Mouse (Mus musculus): Measurements from ENCODE around the gene Slc9b2. TPM values are rescaled to one million over a fixed set of nuclear protein-coding genes. Genes with fewer than 3 reads are reported as not detected.

The Slc9b2 gene
- polyA plus RNA-seq, 1 experiment from 2014 or later: 1.8 TPM

DNA sequence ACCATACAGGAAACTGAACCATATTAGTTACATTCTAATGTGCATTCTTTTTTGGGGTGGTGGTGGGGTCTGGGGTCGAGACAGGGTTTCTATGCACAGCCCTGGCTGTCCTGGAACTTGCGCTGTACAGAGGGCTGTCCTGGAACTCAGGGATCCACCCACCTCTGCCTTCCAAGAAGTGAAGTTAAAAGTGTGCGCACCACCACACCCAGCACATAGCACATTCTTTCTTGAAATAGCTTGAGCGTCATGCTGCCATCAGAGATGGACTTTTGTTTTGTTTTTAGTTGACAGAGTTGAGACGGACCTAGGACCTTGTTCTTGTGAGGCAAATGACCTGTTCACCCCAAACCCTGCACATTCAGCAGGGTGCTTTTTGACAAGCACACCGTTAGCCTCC is 19.7 kb downstream of the Slc9b2 start:
- H3K27me3 ChIP-seq (ENCODE audit: control insufficient read depth, insufficient read depth, low read length): no peaks in the 10 kb centered on the region
- H3K36me3 ChIP-seq (replicated peaks; ENCODE audit: control insufficient read depth, insufficient read depth): no peaks in the 10 kb centered on the region
- no peak overlapping the region for H3K27ac ChIP-seq
- no peaks in the 10 kb centered on the region for H3K9me3 ChIP-seq (ENCODE audit: control insufficient read depth, low read length)
- DNase-seq (ENCODE audit: low spot score): no peak
- no peak overlapping the region for H3K4me3 ChIP-seq (replicated peaks; ENCODE audit: low read length)
- 76% methylated on average over 6 of the region's 6 CpGs for WGBS
- H3K4me2 ChIP-seq (replicated peaks): no peak overlapping the region
- 0 out of 2 replicates have a peak, but pooled peaks cover 2% of the 10 kb centered on the region for H3K4me1 ChIP-seq (replicated peaks; ENCODE audit: control insufficient read depth, insufficient read depth, low read length)
- no peak for ATAC-seq (ENCODE audit: low FRiP score)
- H3K9ac ChIP-seq: no peak overlapping the region

DNA sequence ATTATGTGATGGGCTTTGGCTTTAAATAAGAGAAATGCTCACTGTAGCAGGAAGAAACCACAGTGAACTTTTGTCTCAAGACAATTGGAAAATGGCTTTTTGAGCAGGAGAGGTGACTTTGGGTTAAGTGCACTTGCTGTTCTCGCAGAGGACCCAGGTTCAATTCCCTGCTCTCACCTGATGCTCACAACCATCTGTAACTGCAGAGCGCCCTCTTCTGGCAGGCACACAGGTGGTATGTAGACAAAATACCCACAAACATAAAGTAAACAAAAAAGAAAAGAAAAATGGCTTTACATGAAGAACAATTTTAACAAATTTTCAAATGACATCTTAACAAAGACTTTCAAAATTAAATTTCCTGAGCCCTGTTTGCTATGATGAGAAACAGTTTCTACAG is 20.1 kb downstream of the Slc9b2 start:
- DNase-seq (ENCODE audit: low spot score) (no peak), ATAC-seq (ENCODE audit: low FRiP score) (no peak)
- Histone ChIP-seq H3K9ac (no peak overlapping the region), H3K27me3 (ENCODE audit: control insufficient read depth, insufficient read depth, low read length) (no peaks in the 10 kb centered on the region), H3K9me3 (ENCODE audit: control insufficient read depth, low read length) (no peaks in the 10 kb centered on the region), H3K4me3 (replicated peaks; ENCODE audit: low read length) (no peak overlapping the region), H3K36me3 (replicated peaks; ENCODE audit: control insufficient read depth, insufficient read depth) (no peaks in the 10 kb centered on the region), H3K4me1 (replicated peaks; ENCODE audit: control insufficient read depth, insufficient read depth, low read length) (0 out of 2 replicates have a peak, but pooled peaks cover 2% of the 10 kb centered on the region), H3K27ac (no peak overlapping the region), H3K4me2 (replicated peaks) (no peak overlapping the region)
- 42% methylated on average over 2 of the region's 2 CpGs for WGBS

DNA sequence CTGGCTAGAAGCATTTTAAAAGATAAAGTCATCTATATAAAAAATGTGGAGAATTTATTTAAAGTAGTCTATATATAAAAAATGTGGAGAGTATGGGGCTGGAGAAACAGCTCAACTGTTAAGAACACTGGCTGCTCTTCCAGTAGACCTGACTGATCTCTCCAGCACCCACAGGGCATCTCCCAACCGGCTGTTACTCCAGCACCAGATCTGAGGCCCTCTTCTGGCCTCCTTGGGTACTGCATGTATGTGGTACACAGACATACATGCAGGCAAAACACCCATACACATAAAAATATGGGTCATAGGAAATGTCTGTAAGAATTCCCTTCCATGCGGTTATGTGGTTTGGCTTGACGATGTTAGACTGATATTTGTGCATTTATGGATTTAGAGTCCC is 21.1 kb downstream of the Slc9b2 start:
- DNase-seq (ENCODE audit: low spot score): peak; percentile 41
- no peak for ATAC-seq (ENCODE audit: low FRiP score)
- H3K4me1 ChIP-seq (replicated peaks; ENCODE audit: control insufficient read depth, insufficient read depth, low read length): 0 out of 2 replicates have a peak, but pooled peaks cover 2% of the 10 kb centered on the region
- no peaks in the 10 kb centered on the region for H3K27me3 ChIP-seq (ENCODE audit: control insufficient read depth, insufficient read depth, low read length)
- no peak overlapping the region for H3K27ac ChIP-seq
- H3K4me3 ChIP-seq (replicated peaks; ENCODE audit: low read length): no peak overlapping the region
- no peak overlapping the region for H3K4me2 ChIP-seq (replicated peaks)
- H3K36me3 ChIP-seq (replicated peaks; ENCODE audit: control insufficient read depth, insufficient read depth): no peaks in the 10 kb centered on the region
- H3K9me3 ChIP-seq (ENCODE audit: control insufficient read depth, low read length): no peaks in the 10 kb centered on the region
- no peak overlapping the region for H3K9ac ChIP-seq
- WGBS: 47% methylated on average over 3 of the region's 3 CpGs

DNA sequence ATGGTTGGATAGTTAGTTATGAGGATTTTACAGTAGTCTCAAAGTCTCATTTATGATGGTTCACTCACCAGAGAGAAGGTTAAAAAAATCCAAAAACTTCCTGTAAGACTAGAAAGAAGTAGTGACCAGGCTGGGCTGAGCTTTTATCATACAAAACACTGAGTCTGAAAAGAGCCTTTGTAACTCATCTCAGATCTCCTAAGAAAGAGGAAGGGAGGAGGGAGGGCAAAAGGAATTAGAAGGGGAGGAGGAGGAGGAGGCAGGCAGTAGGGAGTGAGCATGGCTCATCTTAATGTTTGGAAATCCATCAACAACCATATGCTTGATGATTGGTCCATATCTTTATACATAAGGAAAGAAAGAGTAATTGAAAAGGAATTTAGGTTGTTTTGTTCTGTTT is 25.2 kb downstream of the Slc9b2 start:
- H3K4me3 ChIP-seq (replicated peaks; ENCODE audit: low read length): no peak overlapping the region
- no peak overlapping the region for H3K9ac ChIP-seq
- H3K36me3 ChIP-seq (replicated peaks; ENCODE audit: control insufficient read depth, insufficient read depth): no peaks in the 10 kb centered on the region
- H3K4me2 ChIP-seq (replicated peaks): no peak overlapping the region
- no peaks in the 10 kb centered on the region for H3K27me3 ChIP-seq (ENCODE audit: control insufficient read depth, insufficient read depth, low read length)
- no peak for DNase-seq (ENCODE audit: low spot score)
- H3K27ac ChIP-seq: no peak overlapping the region
- no peaks in the 10 kb centered on the region for H3K4me1 ChIP-seq (replicated peaks; ENCODE audit: control insufficient read depth, insufficient read depth, low read length)
- no peak for ATAC-seq (ENCODE audit: low FRiP score)
- no peaks in the 10 kb centered on the region for H3K9me3 ChIP-seq (ENCODE audit: control insufficient read depth, low read length)

DNA sequence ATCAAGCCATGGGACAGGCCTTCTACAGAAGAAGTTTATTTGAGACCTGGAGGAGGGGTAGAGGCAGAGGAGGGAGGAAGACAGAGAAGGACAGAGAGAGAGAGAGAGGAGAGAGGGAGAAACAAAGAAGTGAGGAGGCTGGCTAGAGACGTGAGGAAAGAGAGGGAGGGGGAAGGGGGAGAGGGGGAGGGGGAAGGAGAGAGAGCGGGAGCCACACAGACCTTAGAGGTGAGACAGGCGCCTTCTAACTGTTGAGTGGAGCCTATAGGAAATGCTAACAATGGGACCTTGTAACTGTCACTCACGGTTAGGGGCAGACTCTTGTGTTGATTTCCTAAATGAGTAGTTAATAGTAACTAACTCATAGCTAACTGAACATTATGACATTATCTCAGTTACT is 26.3 kb downstream of the Slc9b2 start:
- H3K4me1 ChIP-seq (replicated peaks; ENCODE audit: control insufficient read depth, insufficient read depth, low read length): no peaks in the 10 kb centered on the region
- ATAC-seq (ENCODE audit: low FRiP score): no peak
- no peak for DNase-seq (ENCODE audit: low spot score)
- H3K27me3 ChIP-seq (ENCODE audit: control insufficient read depth, insufficient read depth, low read length): no peaks in the 10 kb centered on the region
- 35% methylated on average over 4 of the region's 4 CpGs for WGBS
- H3K4me3 ChIP-seq (replicated peaks; ENCODE audit: low read length): no peak overlapping the region
- H3K9ac ChIP-seq: no peak overlapping the region
- no peaks in the 10 kb centered on the region for H3K36me3 ChIP-seq (replicated peaks; ENCODE audit: control insufficient read depth, insufficient read depth)
- H3K9me3 ChIP-seq (ENCODE audit: control insufficient read depth, low read length): no peaks in the 10 kb centered on the region
- no peak overlapping the region for H3K27ac ChIP-seq
- no peak overlapping the region for H3K4me2 ChIP-seq (replicated peaks)

DNA sequence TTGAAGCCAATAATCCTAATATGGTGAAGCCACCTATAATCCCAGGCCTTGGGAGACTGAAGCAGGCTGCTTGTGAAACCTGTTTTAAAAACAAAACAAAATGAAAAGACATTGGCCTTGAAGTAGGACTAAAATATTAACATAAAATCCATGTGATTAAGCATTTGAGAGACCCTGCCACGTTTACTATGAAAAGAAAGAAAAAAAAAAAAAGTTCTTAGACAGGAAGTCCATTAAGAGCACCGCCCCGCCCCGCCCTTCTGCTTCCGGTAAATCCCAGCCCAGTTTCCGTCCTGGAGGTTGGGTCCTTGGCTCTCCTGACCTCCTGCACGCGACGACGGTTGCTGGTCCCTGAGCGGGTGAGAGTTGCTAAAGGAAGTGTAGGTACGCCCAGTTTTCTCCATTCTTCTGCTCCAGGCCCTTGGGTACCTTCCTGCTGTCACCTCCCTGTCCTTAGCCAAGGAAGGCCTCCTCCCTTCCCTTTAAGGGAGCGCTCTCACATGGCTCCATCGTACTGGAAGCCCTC is 40.3 kb downstream of the Slc9b2 start, which contains the start of gene Slc9b1:
Gene Slc9b1, plus strand, starts transcription at position 291 of the 526 bp plus-strand sequence.
- Histone ChIP-seq H3K36me3 (replicated peaks; ENCODE audit: control insufficient read depth, insufficient read depth) (no peaks in the 10 kb centered on the region), H3K9me3 (ENCODE audit: control insufficient read depth, low read length) (no peaks in the 10 kb centered on the region), H3K27ac (no peak within 1 kb of the TSS), H3K4me1 (replicated peaks; ENCODE audit: control insufficient read depth, insufficient read depth, low read length) (no peaks in the 10 kb centered on the region), H3K27me3 (ENCODE audit: control insufficient read depth, insufficient read depth, low read length) (no peaks in the 10 kb centered on the region), H3K9ac (no peak within 1 kb of the TSS), H3K4me3 (replicated peaks; ENCODE audit: low read length) (no peak within 1 kb of the TSS), H3K4me2 (replicated peaks) (no peak within 1 kb of the TSS)
- ATAC-seq (ENCODE audit: low FRiP score) (no peak), DNase-seq (ENCODE audit: low spot score) (no peak)
- 85% methylated on average over 14 of the region's 14 CpGs for WGBS

DNA sequence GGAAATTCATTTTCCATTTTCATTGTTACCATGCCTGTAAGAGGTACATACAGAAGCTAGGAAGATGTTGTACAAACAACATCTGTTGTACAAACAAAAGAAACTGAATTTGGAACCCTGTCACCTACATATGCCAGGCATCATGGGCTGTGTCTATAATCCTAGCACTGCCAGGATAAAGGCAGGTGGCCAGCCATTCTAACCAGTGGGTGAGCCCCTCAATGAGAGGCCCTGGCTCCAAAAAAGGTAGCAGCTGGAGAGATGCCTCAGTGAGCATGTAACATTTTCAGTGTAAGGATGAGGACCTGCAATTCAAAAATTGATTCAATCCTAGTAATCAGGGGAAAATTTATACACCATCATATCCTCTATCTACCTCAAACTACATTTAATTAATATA is 41.5 kb downstream of the Slc9b2 start:
- H3K9me3 ChIP-seq (ENCODE audit: control insufficient read depth, low read length): no peaks in the 10 kb centered on the region
- no peak overlapping the region for H3K9ac ChIP-seq
- no peak overlapping the region for H3K4me2 ChIP-seq (replicated peaks)
- H3K36me3 ChIP-seq (replicated peaks; ENCODE audit: control insufficient read depth, insufficient read depth): no peaks in the 10 kb centered on the region
- DNase-seq (ENCODE audit: low spot score): no peak
- H3K27ac ChIP-seq: no peak overlapping the region
- no peak for ATAC-seq (ENCODE audit: low FRiP score)
- no peak overlapping the region for H3K4me3 ChIP-seq (replicated peaks; ENCODE audit: low read length)
- H3K27me3 ChIP-seq (ENCODE audit: control insufficient read depth, insufficient read depth, low read length): no peaks in the 10 kb centered on the region
- H3K4me1 ChIP-seq (replicated peaks; ENCODE audit: control insufficient read depth, insufficient read depth, low read length): no peaks in the 10 kb centered on the region

DNA sequence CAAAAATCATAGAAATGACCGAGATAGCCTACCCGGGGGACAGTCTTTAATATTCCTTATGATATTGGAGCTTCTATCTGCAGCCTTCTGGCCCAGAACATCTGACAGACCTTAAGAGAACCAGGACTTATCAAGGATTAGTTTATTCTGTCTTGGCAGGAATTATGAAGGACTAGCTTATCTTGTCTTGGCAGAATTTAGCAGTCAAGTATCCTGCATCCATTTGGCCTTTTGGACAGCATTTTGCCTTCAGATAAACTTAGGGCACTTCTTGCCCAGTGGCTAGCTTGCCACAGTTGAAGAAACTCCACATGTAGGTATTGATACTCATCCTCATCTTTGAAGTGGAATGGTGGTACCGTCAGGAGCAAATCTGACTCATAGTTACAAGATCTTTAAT is 44.4 kb downstream of the Slc9b2 start:
- H3K4me3 ChIP-seq (replicated peaks; ENCODE audit: low read length): no peak overlapping the region
- no peak overlapping the region for H3K4me2 ChIP-seq (replicated peaks)
- H3K36me3 ChIP-seq (replicated peaks; ENCODE audit: control insufficient read depth, insufficient read depth): no peaks in the 10 kb centered on the region
- 95% methylated on average over 3 of the region's 3 CpGs for WGBS
- H3K27me3 ChIP-seq (ENCODE audit: control insufficient read depth, insufficient read depth, low read length): no peaks in the 10 kb centered on the region
- no peaks in the 10 kb centered on the region for H3K9me3 ChIP-seq (ENCODE audit: control insufficient read depth, low read length)
- no peak for DNase-seq (ENCODE audit: low spot score)
- no peak overlapping the region for H3K9ac ChIP-seq
- H3K4me1 ChIP-seq (replicated peaks; ENCODE audit: control insufficient read depth, insufficient read depth, low read length): no peaks in the 10 kb centered on the region
- no peak overlapping the region for H3K27ac ChIP-seq
- ATAC-seq (ENCODE audit: low FRiP score): no peak

DNA sequence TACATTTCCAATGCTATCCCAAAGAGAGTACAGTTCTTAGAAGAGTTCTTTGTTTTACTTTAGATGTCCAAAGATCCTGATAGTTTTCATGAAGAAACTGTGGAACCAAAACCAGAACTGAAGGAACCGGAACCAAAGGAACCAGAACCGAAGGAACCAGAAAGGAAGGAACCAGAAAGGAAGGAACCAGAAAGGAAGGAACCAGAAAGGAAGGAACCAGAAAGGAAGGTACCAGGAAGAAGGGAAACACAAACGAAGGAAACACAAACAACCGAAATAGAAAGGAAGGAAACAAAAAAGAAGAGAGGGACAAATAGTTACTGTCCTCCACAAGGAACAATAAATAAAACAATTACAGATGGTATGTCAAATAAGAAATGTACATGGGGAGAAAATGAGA is 49.9 kb downstream of the Slc9b2 start:
- DNase-seq (ENCODE audit: low spot score) (no peak), ATAC-seq (ENCODE audit: low FRiP score) (no peak)
- WGBS: 87% methylated on average over 4 of the region's 4 CpGs
- H3K36me3 ChIP-seq (replicated peaks; ENCODE audit: control insufficient read depth, insufficient read depth): no peaks in the 10 kb centered on the region
- H3K27ac ChIP-seq: no peak overlapping the region
- H3K9ac ChIP-seq: no peak overlapping the region
- no peak overlapping the region for H3K4me2 ChIP-seq (replicated peaks)
- H3K9me3 ChIP-seq (ENCODE audit: control insufficient read depth, low read length): no peaks in the 10 kb centered on the region
- no peaks in the 10 kb centered on the region for H3K4me1 ChIP-seq (replicated peaks; ENCODE audit: control insufficient read depth, insufficient read depth, low read length)
- H3K4me3 ChIP-seq (replicated peaks; ENCODE audit: low read length): no peak overlapping the region
- no peaks in the 10 kb centered on the region for H3K27me3 ChIP-seq (ENCODE audit: control insufficient read depth, insufficient read depth, low read length)

DNA sequence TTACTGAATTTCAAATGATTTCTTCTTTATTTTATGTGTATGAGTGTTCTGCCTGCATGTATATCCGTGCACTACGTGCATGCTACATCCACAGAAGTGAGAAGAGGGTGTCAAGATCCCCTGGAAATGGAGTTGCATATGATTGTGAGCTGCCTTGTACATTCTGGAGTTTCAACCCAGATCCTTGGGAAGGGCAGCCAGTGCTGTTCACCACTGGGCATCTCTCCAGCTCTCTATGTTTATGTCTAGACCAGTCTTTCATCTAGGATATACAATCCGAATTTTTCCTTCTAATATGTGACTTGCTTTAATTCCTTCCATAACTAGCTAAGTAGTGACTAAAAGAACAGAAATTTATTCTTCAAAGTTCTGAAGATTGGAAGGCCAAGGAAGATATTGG is 68.3 kb downstream of the Slc9b2 start:
- WGBS: 83% methylated on average over 3 of the region's 3 CpGs
- Histone ChIP-seq H3K36me3 (replicated peaks; ENCODE audit: control insufficient read depth, insufficient read depth) (no peaks in the 10 kb centered on the region), H3K4me1 (replicated peaks; ENCODE audit: control insufficient read depth, insufficient read depth, low read length) (no peaks in the 10 kb centered on the region), H3K27me3 (ENCODE audit: control insufficient read depth, insufficient read depth, low read length) (no peaks in the 10 kb centered on the region), H3K4me2 (replicated peaks) (no peak overlapping the region), H3K4me3 (replicated peaks; ENCODE audit: low read length) (no peak overlapping the region), H3K9me3 (ENCODE audit: control insufficient read depth, low read length) (no peaks in the 10 kb centered on the region), H3K9ac (no peak overlapping the region), H3K27ac (no peak overlapping the region)
- DNase-seq (ENCODE audit: low spot score) (no peak), ATAC-seq (ENCODE audit: low FRiP score) (no peak)

All from hindbrain, embryonic 14.5 days (tissue).